ENCODE assay signal across 9 mouse cellular contexts in the genomic region with DNA sequence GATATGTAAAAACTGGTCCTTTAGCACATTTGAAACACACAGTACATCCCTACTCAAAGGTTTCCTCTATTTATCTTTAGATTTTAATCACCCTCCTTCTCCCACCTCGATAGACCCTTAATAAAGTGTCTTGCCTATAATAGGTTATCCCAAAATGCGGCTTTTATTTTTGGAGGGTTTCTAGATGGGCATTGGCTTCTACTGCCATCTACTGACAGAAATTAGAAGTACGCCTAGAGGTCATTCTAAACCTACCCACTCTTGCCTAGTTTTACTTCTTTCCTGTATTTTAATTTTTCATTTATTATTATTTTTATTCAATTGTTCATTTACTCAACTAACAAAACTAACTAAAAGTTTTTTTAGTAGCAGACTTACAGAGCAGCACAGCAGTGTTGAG. TPM values are rescaled to one million over a fixed set of nuclear protein-coding genes. Genes with fewer than 3 reads are reported as not detected.
DNase-seq lines count a peak whose midpoint lies in the region; ATAC-seq and TF ChIP-seq lines count a peak whose summit lies in the region.
"Had no signal": no experiment of that assay in that cellular context is flagged by ENCODE, and none has a peak within 500 bp of the region (broad histone marks: within the 10 kb centered on the region; RNA-seq: fewer than 3 reads in every experiment).

No protein-coding gene starts in this region.

- H3K4me2 ChIP-seq in embryonic facial prominence, embryonic 11.5 days (ENCODE audit: low read depth, low read length): no peak overlapping the region
- no peak overlapping the region for H3K4me2 ChIP-seq in lung, embryonic 14.5 days
- no peak overlapping the region for H3K4me2 ChIP-seq in forebrain, embryonic 16.5 days (ENCODE audit: low read length)
- no peak overlapping the region for H3K4me2 ChIP-seq in neural tube, embryonic 15.5 days

- no peak overlapping the region for H3K27ac ChIP-seq in embryonic facial prominence, embryonic 11.5 days (replicated peaks; ENCODE audit: low read depth, low read length)
- no peak overlapping the region for H3K27ac ChIP-seq in embryonic facial prominence, embryonic 10.5 days (replicated peaks)
- H3K27ac ChIP-seq in lung, embryonic 14.5 days (ENCODE audit: low read depth): no peak overlapping the region
- no peak overlapping the region for H3K27ac ChIP-seq in forebrain, embryonic 16.5 days (ENCODE audit: low read length)
- H3K27ac ChIP-seq in neural tube, embryonic 15.5 days (replicated peaks): no peak overlapping the region

- no peaks in the 10 kb centered on the region for H3K36me3 ChIP-seq in embryonic facial prominence, embryonic 11.5 days (replicated peaks; ENCODE audit: control insufficient read depth, insufficient read depth, low read depth, low read length)
- no peaks in the 10 kb centered on the region for H3K36me3 ChIP-seq in embryonic facial prominence, embryonic 10.5 days (replicated peaks)
- no peaks in the 10 kb centered on the region for H3K36me3 ChIP-seq in lung, embryonic 14.5 days (ENCODE audit: insufficient read depth)
- H3K36me3 ChIP-seq in forebrain, embryonic 16.5 days (ENCODE audit: control insufficient read depth, insufficient read depth): no peaks in the 10 kb centered on the region
- H3K36me3 ChIP-seq in neural tube, embryonic 15.5 days: no peaks in the 10 kb centered on the region

- no peaks in the 10 kb centered on the region for H3K4me1 ChIP-seq in embryonic facial prominence, embryonic 11.5 days (ENCODE audit: control insufficient read depth, insufficient read depth, low read length)
- no peaks in the 10 kb centered on the region for H3K4me1 ChIP-seq in embryonic facial prominence, embryonic 10.5 days
- no peaks in the 10 kb centered on the region for H3K4me1 ChIP-seq in lung, embryonic 14.5 days (ENCODE audit: insufficient read depth)
- H3K4me1 ChIP-seq in forebrain, embryonic 16.5 days (replicated peaks; ENCODE audit: control insufficient read depth, insufficient read depth, low read length): no peaks in the 10 kb centered on the region
- no peaks in the 10 kb centered on the region for H3K4me1 ChIP-seq in neural tube, embryonic 15.5 days

- WGBS in embryonic facial prominence, embryonic 11.5 days: 5% methylated on average over 3 of the region's 3 CpGs
- 12% methylated on average over 3 of the region's 3 CpGs for WGBS in embryonic facial prominence, embryonic 10.5 days
- 2% methylated on average over 3 of the region's 3 CpGs for WGBS in lung, embryonic 14.5 days
- 5% methylated on average over 3 of the region's 3 CpGs for WGBS in forebrain, embryonic 16.5 days
- 6% methylated on average over 3 of the region's 3 CpGs for WGBS in neural tube, embryonic 15.5 days

- H3K27me3 ChIP-seq in embryonic facial prominence, embryonic 11.5 days (ENCODE audit: control insufficient read depth, insufficient read depth, low read length): no peaks in the 10 kb centered on the region
- no peaks in the 10 kb centered on the region for H3K27me3 ChIP-seq in embryonic facial prominence, embryonic 10.5 days (replicated peaks; ENCODE audit: low read depth, poor library complexity, severe bottlenecking)
- H3K27me3 ChIP-seq in lung, embryonic 14.5 days (ENCODE audit: insufficient read depth, low read length): no peaks in the 10 kb centered on the region
- H3K27me3 ChIP-seq in forebrain, embryonic 16.5 days (replicated peaks; ENCODE audit: control insufficient read depth, insufficient read depth, low read length): no peaks in the 10 kb centered on the region
- no peaks in the 10 kb centered on the region for H3K27me3 ChIP-seq in neural tube, embryonic 15.5 days (replicated peaks)

- no peak for ATAC-seq in embryonic facial prominence, embryonic 11.5 days (replicated peaks; ENCODE audit: insufficient number of reproducible peaks, low FRiP score, low TSS enrichment, low read depth)
- ATAC-seq in lung, embryonic 14.5 days (ENCODE audit: insufficient read depth): peak; percentile 41; the same call in 1 of the 2 replicates
- ATAC-seq in forebrain, embryonic 16.5 days: peak; percentile 71
- peak; percentile 45; the same call in 1 of the 2 replicates for ATAC-seq in neural tube, embryonic 15.5 days (ENCODE audit: low FRiP score)

- peak; percentile 70 for TF ChIP-seq CTCF in lung, embryonic 14.5 days (IDR thresholded peaks at IDR 0.05; ENCODE audit: low read depth)

- DNase-seq in embryonic facial prominence, embryonic 11.5 days (ENCODE audit: low spot score): peak; percentile 68
- no peak for DNase-seq in embryonic facial prominence, embryonic 10.5 days (ENCODE audit: low spot score)
- peak; percentile 84 for DNase-seq in lung, embryonic 14.5 days
- DNase-seq in lung, adult 18-20 months: no peak
- no peak for DNase-seq in right cerebral cortex, postnatal 14 days
- no peak for DNase-seq in spleen, adult 12 weeks (ENCODE audit: low spot score)

- no peak overlapping the region for H3K9ac ChIP-seq in embryonic facial prominence, embryonic 11.5 days (replicated peaks; ENCODE audit: low read length)
- H3K9ac ChIP-seq in lung, embryonic 14.5 days: no peak overlapping the region
- no peak overlapping the region for H3K9ac ChIP-seq in forebrain, embryonic 16.5 days (replicated peaks; ENCODE audit: low read depth, low read length)
- no peak overlapping the region for H3K9ac ChIP-seq in neural tube, embryonic 15.5 days (replicated peaks)

- H3K4me3 ChIP-seq in embryonic facial prominence, embryonic 11.5 days (ENCODE audit: low read depth, low read length): no peak overlapping the region
- H3K4me3 ChIP-seq in embryonic facial prominence, embryonic 10.5 days: no peak overlapping the region
- H3K4me3 ChIP-seq in lung, embryonic 14.5 days (ENCODE audit: low read depth, low read length): no peak overlapping the region
- no peak overlapping the region for H3K4me3 ChIP-seq in forebrain, embryonic 16.5 days (replicated peaks; ENCODE audit: low read length)
- no peak overlapping the region for H3K4me3 ChIP-seq in neural tube, embryonic 15.5 days (replicated peaks)

- no peaks in the 10 kb centered on the region for H3K9me3 ChIP-seq in embryonic facial prominence, embryonic 11.5 days (replicated peaks; ENCODE audit: control insufficient read depth, low read length)
- no peaks in the 10 kb centered on the region for H3K9me3 ChIP-seq in embryonic facial prominence, embryonic 10.5 days
- no peaks in the 10 kb centered on the region for H3K9me3 ChIP-seq in lung, embryonic 14.5 days (ENCODE audit: low read depth, low read length)
- no peaks in the 10 kb centered on the region for H3K9me3 ChIP-seq in forebrain, embryonic 16.5 days (ENCODE audit: control insufficient read depth, low read length)
- no peaks in the 10 kb centered on the region for H3K9me3 ChIP-seq in neural tube, embryonic 15.5 days (replicated peaks)

RNA-seq across cellular contexts. Expression of a gene that starts 51.4 kb away (rescaled TPM):
- polyA plus RNA-seq in embryonic facial prominence, embryonic 11.5 days (2014; fragmentation: Nextera tagmentation; extraction: Ambion mirVana): not detected in 2 replicates
- polyA plus RNA-seq in embryonic facial prominence, embryonic 10.5 days (2016; fragmentation: Nextera tagmentation; extraction: Ambion mirVana): not detected in 2 replicates
- not detected in 2 replicates for polyA plus RNA-seq in lung, embryonic 14.5 days (2014; fragmentation: Nextera tagmentation; extraction: Ambion mirVana)
- polyA plus RNA-seq in forebrain, embryonic 16.5 days (2015; fragmentation: Nextera tagmentation; extraction: Ambion mirVana): 0.22 TPM in 1 of 2 replicates, not detected in the other
- polyA plus RNA-seq in neural tube, embryonic 15.5 days (2015; fragmentation: Nextera tagmentation; extraction: Ambion mirVana): 0.28 and 0.51 TPM in 2 replicates
- polyA plus RNA-seq: lung, embryonic 16.5 days had no signal

Comparison
In these comparisons a context has a peak if more than half of its experiments do, and no peak if none do; other contexts are left out.
1. DNase-seq: peak in embryonic facial prominence, embryonic 11.5 days (single experiment) and lung, embryonic 14.5 days (single experiment); none in embryonic facial prominence, embryonic 10.5 days (single experiment), lung, adult 18-20 months (0 of 2), right cerebral cortex, postnatal 14 days (single experiment) and spleen, adult 12 weeks (single experiment).